Mouse (Mus musculus) midbrain, embryonic 14.5 days (tissue): ENCODE measurements around the gene Swt1. TPM values are rescaled to one million over a fixed set of nuclear protein-coding genes. Genes with fewer than 3 reads are reported as not detected.

Experiments used
- ATAC-seq: fragments of 200-750 bp; cut with Nextera tagmentation; 2 replicates; pipeline ENCODE4 v1.8.0; 2017; ENCODE audit warnings: moderate number of reproducible peaks, moderate library complexity; ENCODE audit not compliant: low FRiP score, low TSS enrichment
- DNase-seq: peaks from one replicate; pipeline ENCODE4 v3.0.0-alpha.2; 2015
- H3K27ac ChIP-seq: fragments of 300-500 bp; sonication (generic); replicated peaks from 2 replicates; pipeline ENCODE4 v1.5.1; 2014; ENCODE audit warnings: mild to moderate bottlenecking, low read depth, low read length, moderate library complexity
- H3K27me3 ChIP-seq: fragments of 300-500 bp; sonication (generic); 2 replicates; pipeline ENCODE4 v1.6.1; 2014; ENCODE audit warnings: low read length, control low read depth, mixed read lengths; ENCODE audit not compliant: control insufficient read depth, insufficient read depth
- H3K36me3 ChIP-seq: fragments of 300-500 bp; sonication (generic); 2 replicates; pipeline ENCODE4 v1.6.1; 2014; ENCODE audit warnings: low read length, control low read depth; ENCODE audit not compliant: control insufficient read depth, insufficient read depth
- H3K4me1 ChIP-seq: fragments of 300-500 bp; sonication (generic); 2 replicates; pipeline ENCODE4 v1.6.1; 2014; ENCODE audit warnings: mild to moderate bottlenecking, antibody characterized with exemption, low read length, control low read depth; ENCODE audit not compliant: control insufficient read depth, insufficient read depth
- H3K4me2 ChIP-seq: fragments of 300-500 bp; sonication (generic); 2 replicates; pipeline ENCODE4 v1.6.1; 2014; ENCODE audit warnings: mild to moderate bottlenecking, low read length, moderate library complexity
- H3K4me3 ChIP-seq: fragments of 300-500 bp; sonication (generic); replicated peaks from 2 replicates; pipeline ENCODE4 v1.5.1; 2014; ENCODE audit warnings: low read depth, low read length
- H3K9ac ChIP-seq: fragments of 300-500 bp; sonication (generic); replicated peaks from 2 replicates; pipeline ENCODE4 v1.6.1; 2014; ENCODE audit warnings: mild to moderate bottlenecking, low read length, moderate library complexity
- H3K9me3 ChIP-seq: fragments of 300-500 bp; sonication (generic); 2 replicates; pipeline ENCODE4 v1.6.1; 2016; ENCODE audit warnings: low read length, control low read depth, mixed read lengths; ENCODE audit not compliant: control insufficient read depth
- WGBS: fragments of 180-500 bp; shearing (Covaris S2); extraction: QIAGEN DNeasy Blood & Tissue Kit; methylation state at CpG from one replicate; pipeline ENCODE4 v1.1.7; 2014; 5-methylcytosine and 5-hydroxymethylcytosine counted together
- polyA plus RNA-seq: library from polyadenylated mRNA; unstranded; fragments of >200 nt; fragmentation: Nextera tagmentation; extraction: Ambion mirVana; gene quantifications from 2 replicates; pipeline ENCODE4 v1.2.1, GENCODE M21; 2014

Swt1 gene
- polyA plus RNA-seq, 1 experiment from 2014 or later: 19.9 TPM

DNA sequence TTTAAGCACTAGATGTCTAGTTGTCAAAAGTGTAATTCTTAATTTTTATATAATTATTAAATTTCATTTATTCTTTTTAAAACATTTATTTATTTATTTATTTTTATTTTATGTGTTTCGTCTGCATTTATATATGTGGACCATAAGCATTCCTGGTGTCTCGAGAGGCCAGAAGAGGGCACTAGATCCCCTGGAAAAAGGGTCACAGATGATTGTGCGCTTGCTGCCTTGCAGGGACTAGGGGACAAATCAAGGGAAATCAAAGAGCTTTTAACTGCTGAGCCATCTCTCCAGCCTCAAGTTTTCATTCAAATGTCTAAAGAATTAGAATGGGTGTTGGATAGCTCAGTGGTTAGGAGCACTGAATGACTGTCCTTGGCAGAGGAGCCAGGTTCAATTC lies 50.9 kb downstream of the Swt1 start:
- no peak overlapping the region for H3K9ac ChIP-seq
- no peak overlapping the region for H3K4me2 ChIP-seq
- ATAC-seq: no peak
- 0 out of 2 replicates have a peak, but pooled peaks cover 6% of the 10 kb centered on the region for H3K36me3 ChIP-seq
- H3K27ac ChIP-seq: no peak overlapping the region
- no peaks in the 10 kb centered on the region for H3K9me3 ChIP-seq
- peak; percentile 20 for DNase-seq
- no peaks in the 10 kb centered on the region for H3K4me1 ChIP-seq
- WGBS: 89% methylated on average over 3 of the region's 3 CpGs
- H3K27me3 ChIP-seq: no peaks in the 10 kb centered on the region
- H3K4me3 ChIP-seq: no peak overlapping the region

DNA sequence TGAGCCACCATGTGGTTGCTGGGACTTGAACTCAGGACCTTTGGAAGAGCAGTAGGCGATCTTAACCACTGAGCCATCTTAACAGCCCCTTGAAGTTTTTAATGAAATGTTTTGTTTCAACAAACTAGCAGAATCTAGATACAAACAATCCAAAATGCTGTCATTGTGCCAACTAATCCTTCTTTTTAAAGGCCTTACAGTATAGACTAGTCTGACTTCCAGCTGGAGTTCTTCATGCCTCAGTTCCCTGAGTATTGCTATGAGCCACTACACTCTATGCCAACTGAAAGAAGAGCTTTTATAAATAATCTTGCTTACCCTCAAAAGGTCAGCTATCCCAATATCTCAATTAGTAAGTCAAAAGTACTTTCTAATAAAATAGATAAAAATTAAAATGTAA lies 55.4 kb downstream of the Swt1 start:
- no peaks in the 10 kb centered on the region for H3K9me3 ChIP-seq
- H3K4me3 ChIP-seq: no peak overlapping the region
- DNase-seq: no peak
- H3K36me3 ChIP-seq: peaks cover 25% of the 10 kb centered on the region
- ATAC-seq: no peak
- 86% methylated on average over 1 of the region's 1 CpGs for WGBS
- no peak overlapping the region for H3K9ac ChIP-seq
- H3K27ac ChIP-seq: no peak overlapping the region
- no peak overlapping the region for H3K4me2 ChIP-seq
- no peaks in the 10 kb centered on the region for H3K27me3 ChIP-seq
- no peaks in the 10 kb centered on the region for H3K4me1 ChIP-seq

GRCm38 (mm10) chr1:151371543-151371942 lies 56.7 kb downstream of the Swt1 start:
- no peak overlapping the region for H3K4me3 ChIP-seq
- ATAC-seq (no peak), DNase-seq (no peak)
- H3K27me3 ChIP-seq: no peaks in the 10 kb centered on the region
- H3K4me1 ChIP-seq: no peaks in the 10 kb centered on the region
- H3K36me3 ChIP-seq: peaks cover 36% of the 10 kb centered on the region
- WGBS: 91% methylated on average over 5 of the region's 5 CpGs
- H3K4me2 ChIP-seq: no peak overlapping the region
- H3K27ac ChIP-seq: no peak overlapping the region
- H3K9me3 ChIP-seq: no peaks in the 10 kb centered on the region
- no peak overlapping the region for H3K9ac ChIP-seq

GRCm38 (mm10) chr1:151370573-151370972 lies 57.7 kb downstream of the Swt1 start:
- no peak overlapping the region for H3K4me3 ChIP-seq
- WGBS: 86% methylated on average over 3 of the region's 3 CpGs
- H3K4me1 ChIP-seq: no peaks in the 10 kb centered on the region
- DNase-seq (no peak), ATAC-seq (no peak)
- no peak overlapping the region for H3K9ac ChIP-seq
- H3K27me3 ChIP-seq: no peaks in the 10 kb centered on the region
- H3K27ac ChIP-seq: no peak overlapping the region
- peaks cover 45% of the 10 kb centered on the region for H3K36me3 ChIP-seq
- no peak overlapping the region for H3K4me2 ChIP-seq
- H3K9me3 ChIP-seq: no peaks in the 10 kb centered on the region

DNA sequence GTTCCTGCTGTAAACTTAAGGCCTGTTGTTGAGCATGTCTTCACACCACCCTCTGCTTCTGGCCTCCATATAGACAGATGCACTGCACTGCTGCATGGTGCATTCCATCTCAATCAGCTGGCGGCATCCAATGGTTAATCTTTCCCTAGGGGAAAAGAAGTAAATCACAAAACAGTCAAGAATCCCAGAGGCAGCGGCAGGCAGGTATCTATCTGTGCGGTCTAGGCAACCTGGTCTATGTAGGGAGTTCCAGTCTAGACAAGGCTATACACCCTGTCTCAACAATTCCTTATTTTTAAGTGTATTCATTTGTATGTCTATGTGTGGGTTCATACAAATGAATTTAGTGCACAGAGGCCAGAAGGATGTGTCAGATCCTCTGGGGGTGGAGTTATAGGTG lies 59.8 kb downstream of the Swt1 start:
- WGBS: 95% methylated on average over 3 of the region's 3 CpGs
- H3K36me3 ChIP-seq: peaks cover 66% of the 10 kb centered on the region
- no peak overlapping the region for H3K4me3 ChIP-seq
- H3K4me2 ChIP-seq: no peak overlapping the region
- DNase-seq (no peak), ATAC-seq (no peak)
- no peak overlapping the region for H3K27ac ChIP-seq
- no peaks in the 10 kb centered on the region for H3K9me3 ChIP-seq
- H3K9ac ChIP-seq: no peak overlapping the region
- no peaks in the 10 kb centered on the region for H3K4me1 ChIP-seq
- no peaks in the 10 kb centered on the region for H3K27me3 ChIP-seq

DNA sequence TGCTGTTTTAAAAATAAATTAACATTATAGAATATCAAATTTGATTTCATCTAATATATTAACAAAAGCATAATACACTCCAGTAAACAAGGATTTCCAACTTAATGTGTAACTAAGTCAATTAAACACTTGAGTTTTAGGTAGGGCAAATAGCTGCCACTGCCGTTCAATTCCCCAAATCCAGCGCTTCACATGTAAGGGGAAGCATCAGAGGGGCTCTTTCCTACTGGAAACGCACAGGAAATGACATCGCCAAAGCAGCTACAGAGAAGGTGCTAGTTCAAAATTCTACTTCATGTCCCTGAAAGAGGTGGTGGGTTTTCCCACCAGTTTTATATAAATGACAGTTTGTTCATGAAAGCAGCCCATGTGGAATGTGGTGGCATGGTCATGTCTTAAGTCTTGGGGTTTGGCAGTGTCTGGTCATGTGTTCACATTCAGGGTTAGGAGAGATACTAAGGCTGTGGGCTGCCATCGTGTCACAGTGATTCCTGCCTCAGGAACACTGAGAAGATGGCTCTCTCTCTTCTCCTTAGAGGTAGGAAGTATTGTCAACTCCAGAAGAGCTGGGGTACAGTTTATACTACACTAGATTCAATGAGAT lies 60.4 kb downstream of the Swt1 start:
- WGBS: 94% methylated on average over 5 of the region's 5 CpGs
- Histone ChIP-seq H3K4me1 (no peaks in the 10 kb centered on the region), H3K36me3 (peaks cover 73% of the 10 kb centered on the region), H3K27me3 (no peaks in the 10 kb centered on the region), H3K9ac (no peak overlapping the region), H3K4me3 (no peak overlapping the region), H3K9me3 (no peaks in the 10 kb centered on the region), H3K27ac (no peak overlapping the region), H3K4me2 (no peak overlapping the region)
- ATAC-seq: no peak
- DNase-seq: no peak

DNA sequence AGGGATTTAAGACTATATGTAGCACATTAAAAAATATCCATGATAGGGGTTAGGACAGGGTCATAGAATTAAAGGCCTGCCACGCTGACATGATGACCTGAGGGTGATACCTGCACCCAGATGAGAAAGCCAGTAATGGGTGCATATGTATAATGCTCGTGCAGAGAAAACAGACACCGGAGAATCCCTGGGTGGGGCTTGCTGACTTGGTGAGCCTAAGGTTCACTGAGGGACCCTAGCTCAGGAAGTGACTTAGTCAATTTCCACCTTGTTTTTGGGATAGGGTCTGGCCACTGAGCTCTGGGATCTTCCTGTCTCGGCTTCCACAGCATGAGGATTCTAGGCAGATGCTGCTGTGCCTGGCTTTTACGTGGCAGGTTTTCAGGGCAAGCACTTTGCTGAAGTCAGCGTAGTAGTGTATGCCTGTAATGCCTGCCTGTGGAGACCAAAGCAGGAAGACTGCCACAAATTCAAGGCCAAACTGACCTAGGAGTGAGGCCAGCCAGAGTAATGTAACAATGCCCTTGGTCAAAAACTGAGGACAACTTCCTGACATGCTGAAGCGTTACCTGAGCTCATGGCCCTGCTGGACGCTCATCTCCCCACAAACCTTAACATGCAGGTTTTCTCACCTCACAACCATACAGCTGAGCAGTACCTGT lies 61.2 kb downstream of the Swt1 start:
- ATAC-seq: no peak; the same call in 1 of the 2 replicates
- Histone ChIP-seq H3K36me3 (peaks cover 80% of the 10 kb centered on the region), H3K4me3 (no peak overlapping the region)

GRCm38 (mm10) chr1:151359374-151359773 lies 68.9 kb downstream of the Swt1 start:
- H3K27me3 ChIP-seq: no peaks in the 10 kb centered on the region
- no peak for ATAC-seq
- 95% methylated on average over 3 of the region's 3 CpGs for WGBS

More for the DNA sequence above, 61.2 kb downstream of the Swt1 start:
- no peaks in the 10 kb centered on the region for H3K9me3 ChIP-seq
- no peak overlapping the region for H3K27ac ChIP-seq
- no peaks in the 10 kb centered on the region for H3K27me3 ChIP-seq
- 92% methylated on average over 8 of the region's 8 CpGs for WGBS
- no peaks in the 10 kb centered on the region for H3K4me1 ChIP-seq
- H3K9ac ChIP-seq: no peak overlapping the region
- no peak overlapping the region for H3K4me2 ChIP-seq
- DNase-seq: no peak

GRCm38 (mm10) chr1:151355994-151356393 lies 72.3 kb downstream of the Swt1 start:
- no peaks in the 10 kb centered on the region for H3K4me1 ChIP-seq
- no peak overlapping the region for H3K4me2 ChIP-seq
- no peak overlapping the region for H3K4me3 ChIP-seq
- 93% methylated on average over 5 of the region's 5 CpGs for WGBS
- no peak overlapping the region for H3K27ac ChIP-seq
- no peak overlapping the region for H3K9ac ChIP-seq
- no peaks in the 10 kb centered on the region for H3K9me3 ChIP-seq
- DNase-seq: no peak
- peaks cover 97% of the 10 kb centered on the region for H3K36me3 ChIP-seq
- no peaks in the 10 kb centered on the region for H3K27me3 ChIP-seq
- no peak for ATAC-seq

More at GRCm38 (mm10) chr1:151359374-151359773, 68.9 kb downstream of the Swt1 start:
- Histone ChIP-seq H3K9me3 (no peaks in the 10 kb centered on the region), H3K4me3 (no peak overlapping the region), H3K4me2 (no peak overlapping the region), H3K36me3 (peaks cover 95% of the 10 kb centered on the region), H3K27ac (no peak overlapping the region), H3K4me1 (no peaks in the 10 kb centered on the region), H3K9ac (no peak overlapping the region)
- no peak for DNase-seq
